Mouse (Mus musculus): ENCODE measurements at regions not wholly inside any gene's neighbourhood (a gene's known extent, or its start where the extent isn't known, plus 50 kb on each side); places are given as distances from the start of the nearest gene placed in this dataset.

DNA sequence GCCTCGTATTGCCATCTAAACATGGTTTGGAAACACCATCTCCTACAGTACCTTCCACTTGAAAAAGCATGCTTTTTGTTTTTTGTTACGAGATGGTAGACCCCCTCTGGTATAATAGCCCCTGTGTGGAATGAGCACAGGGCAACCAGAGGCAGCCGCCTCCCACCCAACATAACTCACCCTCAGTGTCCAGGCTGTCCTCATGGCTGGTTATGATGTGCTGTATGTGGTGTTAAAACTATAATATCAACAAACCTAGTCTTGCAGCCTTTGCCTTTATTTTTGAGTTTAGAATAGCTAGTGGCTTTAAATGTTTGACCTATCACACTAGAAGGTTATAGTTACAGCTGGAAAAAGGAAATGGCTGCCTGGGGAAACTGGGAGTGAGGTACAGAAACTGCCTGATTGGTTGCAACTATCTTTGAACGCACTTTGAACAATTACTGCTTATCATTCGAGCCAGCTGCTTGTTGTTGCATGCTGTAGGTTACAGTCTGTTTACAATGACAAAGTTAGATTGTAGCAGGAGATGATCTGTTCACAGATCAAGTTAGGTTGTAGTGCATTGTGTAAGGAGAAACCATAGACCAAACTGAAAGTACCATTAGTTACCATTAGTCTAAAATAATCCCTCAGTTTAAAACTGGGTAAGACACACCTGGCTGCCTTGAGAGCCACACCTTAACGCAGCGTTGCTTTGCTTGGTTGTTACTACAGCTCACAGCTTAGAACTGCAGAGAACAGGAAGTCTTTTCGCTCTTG, 414.8 kb downstream of the Klf5 start:
- no peak for TF ChIP-seq CTCF (IDR thresholded peaks at IDR 0.05; ENCODE audit: borderline replicate concordance, insufficient read depth, low read length)
- no peak for TF ChIP-seq POLR2A (IDR thresholded peaks at IDR 0.05; ENCODE audit: low read depth, low read length)

Data from embryonic fibroblast, embryonic 13.5 days (primary cell).